Mouse (Mus musculus): ENCODE measurements around the gene Mcm7. TPM values are rescaled to one million over a fixed set of nuclear protein-coding genes. Genes with fewer than 3 reads are reported as not detected.

Gene Mcm7
- polyA plus RNA-seq, 1 experiment: 55.4 TPM

GRCm38 (mm10) chr5:138132425-138133064 lies 39.7 kb downstream of the Mcm7 start:
- H3K27me3 ChIP-seq (ENCODE audit: control insufficient read depth, insufficient read depth, insufficient read length): no peaks in the 10 kb centered on the region
- no peak overlapping the region for H3K4me2 ChIP-seq (ENCODE audit: low read depth)
- H3K4me3 ChIP-seq: no peak overlapping the region
- TF ChIP-seq MAX (IDR thresholded peaks at IDR 0.05; ENCODE audit: low read depth) (no peak), SRF (IDR thresholded peaks at IDR 0.05; ENCODE audit: control insufficient read depth, insufficient read length, low read depth) (no peak), POLR2AphosphoS2 (IDR thresholded peaks at IDR 0.05; ENCODE audit: insufficient read length, low read depth) (no peak), REST (IDR thresholded peaks at IDR 0.05; ENCODE audit: insufficient read depth, insufficient read length) (no peak), MYOD1 (IDR thresholded peaks at IDR 0.05; ENCODE audit: control insufficient read depth in 1 of 3, insufficient read length in 2 of 3, low read depth in 2 of 3) (no peak), USF1 (IDR thresholded peaks at IDR 0.05; ENCODE audit: low read depth) (no peak), TCF3 (IDR thresholded peaks at IDR 0.05; ENCODE audit: insufficient read length, low read depth) (no peak), TCF12 (IDR thresholded peaks at IDR 0.05; ENCODE audit: insufficient read depth, poor library complexity, severe bottlenecking) (no peak), MYOG (IDR thresholded peaks at IDR 0.05; ENCODE audit: control insufficient read depth in 1 of 3, insufficient read depth in 1 of 3, insufficient read length in 2 of 3, low read depth in 2 of 3) (no peak), E2F4 (IDR thresholded peaks at IDR 0.05; ENCODE audit: insufficient read depth) (no peak), POLR2A (IDR thresholded peaks at IDR 0.05; ENCODE audit: insufficient read length, low read depth) (no peak)
- no peak overlapping the region for H3ac ChIP-seq (ENCODE audit: control insufficient read depth, insufficient read length)
- H3K79me2 ChIP-seq (ENCODE audit: control insufficient read depth, insufficient read depth): no peaks in the 10 kb centered on the region
- H3K36me3 ChIP-seq (ENCODE audit: control insufficient read depth, insufficient read depth): peaks cover 7% of the 10 kb centered on the region

DNA sequence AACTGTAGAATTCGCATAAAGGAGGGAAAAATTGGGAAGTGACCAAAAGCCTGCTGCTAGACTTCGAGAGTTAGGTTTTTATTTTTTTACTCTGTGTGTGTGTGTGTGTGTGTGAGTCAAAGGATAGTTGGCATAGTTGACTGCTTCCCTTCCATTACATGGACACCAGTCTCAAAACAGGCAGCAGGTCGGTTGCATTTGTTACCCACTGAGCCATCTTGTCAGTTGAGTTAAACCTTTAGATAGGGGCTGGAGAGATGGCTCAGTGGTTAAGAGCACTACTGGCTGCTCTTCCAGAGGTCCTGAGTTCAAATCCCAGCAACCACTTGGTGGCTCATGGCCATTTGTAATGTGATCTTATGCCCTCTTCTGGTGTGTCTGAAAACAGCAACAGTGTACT lies 54.2 kb downstream of the Mcm7 start:
- H3K79me2 ChIP-seq (ENCODE audit: control insufficient read depth, insufficient read depth): peaks cover 27% of the 10 kb centered on the region
- peak overlapping the region; percentile 62 for H3K4me3 ChIP-seq
- H3K36me3 ChIP-seq (ENCODE audit: control insufficient read depth, insufficient read depth): peaks cover 8% of the 10 kb centered on the region
- H3K4me2 ChIP-seq (ENCODE audit: low read depth): peak overlapping the region; percentile 79
- H3ac ChIP-seq (ENCODE audit: control insufficient read depth, insufficient read length): no peak overlapping the region
- H3K27me3 ChIP-seq (ENCODE audit: control insufficient read depth, insufficient read depth, insufficient read length): no peaks in the 10 kb centered on the region
- no peak for TF ChIP-seq POLR2AphosphoS2 (IDR thresholded peaks at IDR 0.05; ENCODE audit: insufficient read length, low read depth)
- no peak for TF ChIP-seq SRF (IDR thresholded peaks at IDR 0.05; ENCODE audit: control insufficient read depth, insufficient read length, low read depth)
- no peak for TF ChIP-seq MYOG (IDR thresholded peaks at IDR 0.05; ENCODE audit: control insufficient read depth in 1 of 3, insufficient read depth in 1 of 3, insufficient read length in 2 of 3, low read depth in 2 of 3)
- no peak for TF ChIP-seq E2F4 (IDR thresholded peaks at IDR 0.05; ENCODE audit: insufficient read depth)
- TF ChIP-seq POLR2A (IDR thresholded peaks at IDR 0.05; ENCODE audit: insufficient read length, low read depth): no peak
- TF ChIP-seq TCF12 (IDR thresholded peaks at IDR 0.05; ENCODE audit: insufficient read depth, poor library complexity, severe bottlenecking): no peak
- TF ChIP-seq CEBPB (IDR thresholded peaks at IDR 0.05; ENCODE audit: insufficient read depth, poor library complexity, severe bottlenecking): no peak
- no peak for TF ChIP-seq USF1 (IDR thresholded peaks at IDR 0.05; ENCODE audit: low read depth)
- TF ChIP-seq MAX (IDR thresholded peaks at IDR 0.05; ENCODE audit: low read depth): no peak
- TF ChIP-seq TCF3 (IDR thresholded peaks at IDR 0.05; ENCODE audit: insufficient read length, low read depth): no peak
- TF ChIP-seq REST (IDR thresholded peaks at IDR 0.05; ENCODE audit: insufficient read depth, insufficient read length): no peak
- TF ChIP-seq MYOD1 (IDR thresholded peaks at IDR 0.05; ENCODE audit: control insufficient read depth in 1 of 3, insufficient read length in 2 of 3, low read depth in 2 of 3): no peak

DNA sequence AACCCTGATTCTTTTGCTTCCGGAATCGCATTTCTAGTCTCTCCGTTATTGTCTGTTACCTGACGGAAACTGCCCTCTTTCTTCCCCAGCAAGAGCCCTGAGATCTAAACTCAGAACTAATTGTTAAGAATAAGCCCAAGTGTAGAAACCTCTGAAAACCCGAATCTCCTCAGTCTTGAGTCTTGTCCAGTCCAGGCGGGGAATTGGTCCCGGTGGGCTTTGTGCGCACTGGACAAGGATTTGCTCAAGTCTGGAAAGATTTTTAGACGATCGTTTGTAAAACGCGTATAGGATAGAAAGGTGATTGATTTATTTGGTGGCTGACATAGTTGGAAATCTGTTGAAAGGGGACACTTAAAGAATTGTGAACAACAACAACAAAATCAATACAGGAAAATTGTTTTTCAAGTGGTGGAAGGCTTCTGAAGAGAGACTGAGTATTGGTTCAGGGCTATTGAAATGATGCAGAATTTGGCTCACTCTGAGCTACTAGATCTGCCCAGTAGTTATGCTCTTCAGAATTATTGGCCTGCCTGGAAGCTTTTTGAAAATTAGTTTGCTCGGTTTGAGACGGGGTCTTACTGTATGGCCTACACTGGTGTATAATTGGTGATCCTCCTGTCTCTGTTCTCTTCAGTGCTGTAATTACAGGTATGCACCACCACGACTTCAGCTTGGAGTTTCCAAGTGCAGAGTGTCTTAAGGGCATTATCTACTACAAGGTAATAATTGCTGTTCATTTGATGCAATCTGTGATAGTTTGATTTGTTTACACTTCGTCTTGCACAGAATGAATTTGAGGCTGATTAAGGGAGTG lies 54.8 kb downstream of the Mcm7 start:
- Histone ChIP-seq H3ac (ENCODE audit: control insufficient read depth, insufficient read length) (peak overlapping the region; percentile 27), H3K27me3 (ENCODE audit: control insufficient read depth, insufficient read depth, insufficient read length) (no peaks in the 10 kb centered on the region), H3K4me3 (peak overlapping the region; percentile 62), H3K36me3 (ENCODE audit: control insufficient read depth, insufficient read depth) (peaks cover 5% of the 10 kb centered on the region), H3K4me2 (ENCODE audit: low read depth) (peak overlapping the region; percentile 79), H3K79me2 (ENCODE audit: control insufficient read depth, insufficient read depth) (peaks cover 27% of the 10 kb centered on the region)
- TF ChIP-seq TCF12 (IDR thresholded peaks at IDR 0.05; ENCODE audit: insufficient read depth, poor library complexity, severe bottlenecking) (no peak), MYOG (IDR thresholded peaks at IDR 0.05; ENCODE audit: control insufficient read depth in 1 of 3, insufficient read depth in 1 of 3, insufficient read length in 2 of 3, low read depth in 2 of 3) (no peak), MYOD1 (IDR thresholded peaks at IDR 0.05; ENCODE audit: control insufficient read depth in 1 of 3, insufficient read length in 2 of 3, low read depth in 2 of 3) (no peak), CEBPB (IDR thresholded peaks at IDR 0.05; ENCODE audit: insufficient read depth, poor library complexity, severe bottlenecking) (no peak), E2F4 (IDR thresholded peaks at IDR 0.05; ENCODE audit: insufficient read depth) (no peak), REST (IDR thresholded peaks at IDR 0.05; ENCODE audit: insufficient read depth, insufficient read length) (no peak), USF1 (IDR thresholded peaks at IDR 0.05; ENCODE audit: low read depth) (no peak), TCF3 (IDR thresholded peaks at IDR 0.05; ENCODE audit: insufficient read length, low read depth) (no peak), SRF (IDR thresholded peaks at IDR 0.05; ENCODE audit: control insufficient read depth, insufficient read length, low read depth) (no peak), MAX (IDR thresholded peaks at IDR 0.05; ENCODE audit: low read depth) (no peak), POLR2A (IDR thresholded peaks at IDR 0.05; ENCODE audit: insufficient read length, low read depth) (no peak), POLR2AphosphoS2 (IDR thresholded peaks at IDR 0.05; ENCODE audit: insufficient read length, low read depth) (no peak)

DNA sequence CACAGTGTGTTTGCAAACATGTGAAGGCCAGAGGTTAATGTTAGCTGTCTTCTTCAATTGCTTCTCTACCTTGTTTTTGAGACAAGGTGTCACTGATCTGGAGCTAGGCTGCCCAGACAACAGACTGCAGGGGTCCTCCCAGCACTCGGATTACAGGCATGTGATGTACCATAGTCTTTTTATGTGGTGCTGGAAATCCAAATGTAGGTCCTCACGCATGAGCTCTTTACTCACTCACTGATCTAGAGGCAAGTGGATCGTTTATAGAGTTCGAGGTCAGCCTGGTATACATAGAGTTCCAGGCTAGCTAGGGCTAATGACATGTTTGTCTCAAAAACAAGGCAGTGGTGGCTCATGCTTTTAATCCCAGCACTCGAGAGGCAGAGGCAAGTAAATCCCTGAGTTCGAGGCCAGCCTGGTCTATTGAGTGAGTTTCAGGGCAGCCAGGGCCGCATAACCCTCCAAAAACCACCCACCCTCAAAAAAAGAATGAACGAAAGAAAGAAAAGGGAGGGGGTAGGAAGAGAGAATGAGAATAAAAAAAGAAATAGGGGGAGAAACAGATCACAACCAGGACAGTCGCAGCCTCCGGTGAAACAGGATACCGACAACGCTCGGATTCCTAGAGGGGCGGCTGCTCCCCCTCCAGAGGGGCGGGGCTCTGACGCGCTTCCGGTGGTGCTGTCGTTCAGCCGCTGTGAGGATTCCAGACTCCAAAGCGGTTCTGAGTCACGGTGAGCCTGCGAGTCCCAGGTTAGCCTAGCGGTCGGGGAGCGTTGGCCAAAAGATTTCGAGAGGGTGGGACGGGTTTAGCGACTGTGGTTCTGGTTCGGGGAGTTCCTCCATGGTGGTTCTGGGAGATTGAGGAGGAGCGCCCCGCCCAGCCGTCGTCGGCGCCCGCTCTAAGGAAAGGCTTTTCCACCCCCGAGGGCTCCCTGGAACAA lies 55.7 kb downstream of the Mcm7 start, which contains the start of gene Zscan21:
Gene Zscan21, plus strand, starts transcription at position 649 of the 944 bp plus-strand sequence.
- Histone ChIP-seq H3K4me3 (peak within 1 kb of the TSS; percentile 62), H3K4me2 (ENCODE audit: low read depth) (peak within 1 kb of the TSS; percentile 79), H3K36me3 (ENCODE audit: control insufficient read depth, insufficient read depth) (no peaks in the 10 kb centered on the region), H3K27me3 (ENCODE audit: control insufficient read depth, insufficient read depth, insufficient read length) (no peaks in the 10 kb centered on the region), H3ac (ENCODE audit: control insufficient read depth, insufficient read length) (peak within 1 kb of the TSS; percentile 27), H3K79me2 (ENCODE audit: control insufficient read depth, insufficient read depth) (peaks cover 27% of the 10 kb centered on the region)
- TF ChIP-seq CEBPB (IDR thresholded peaks at IDR 0.05; ENCODE audit: insufficient read depth, poor library complexity, severe bottlenecking): no peak
- TF ChIP-seq TCF3 (IDR thresholded peaks at IDR 0.05; ENCODE audit: insufficient read length, low read depth): no peak
- TF ChIP-seq MYOG (IDR thresholded peaks at IDR 0.05; ENCODE audit: control insufficient read depth in 1 of 3, insufficient read depth in 1 of 3, insufficient read length in 2 of 3, low read depth in 2 of 3): peak in 1 of 3 experiments; percentile 18
- no peak for TF ChIP-seq MAX (IDR thresholded peaks at IDR 0.05; ENCODE audit: low read depth)
- peak; percentile 94 for TF ChIP-seq POLR2AphosphoS2 (IDR thresholded peaks at IDR 0.05; ENCODE audit: insufficient read length, low read depth)
- no peak for TF ChIP-seq USF1 (IDR thresholded peaks at IDR 0.05; ENCODE audit: low read depth)
- TF ChIP-seq POLR2A (IDR thresholded peaks at IDR 0.05; ENCODE audit: insufficient read length, low read depth): peak; percentile 91

All from myocyte (in vitro differentiated cells).